Mouse (Mus musculus): ENCODE results near the gene Dnajb8.

Gene Dnajb8

GRCm38 (mm10) chr6:88274623-88275022, 52.6 kb downstream of the Dnajb8 start:
- no peak for TF ChIP-seq GATA4 (IDR thresholded peaks at IDR 0.05; ENCODE audit: insufficient replicate concordance, low read length)

- TF ChIP-seq GATA4 (IDR thresholded peaks at IDR 0.05; ENCODE audit: insufficient replicate concordance, low read length), result no peak
Measured at GRCm38 (mm10) chr6:88276221-88276620, 54.2 kb downstream of the Dnajb8 start.

DNA sequence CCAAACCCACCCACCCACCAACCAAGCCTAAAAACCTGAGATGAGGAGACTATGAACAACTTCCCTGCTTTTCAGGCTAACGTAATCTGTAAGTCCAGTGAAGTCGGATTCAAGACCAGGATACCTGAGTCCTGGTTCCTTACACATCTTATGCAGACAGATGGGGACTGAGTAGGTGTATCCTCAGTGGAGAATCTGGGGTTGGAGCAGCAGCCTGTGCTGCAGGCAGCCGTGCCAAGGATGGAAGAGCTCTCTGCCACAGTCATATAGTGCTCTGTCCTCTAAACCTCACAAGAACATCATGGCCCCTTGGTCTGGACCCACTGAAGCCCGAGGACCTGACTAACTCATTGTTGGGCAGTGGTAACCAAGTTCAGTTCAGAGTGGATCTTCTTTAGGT, 55.2 kb downstream of the Dnajb8 start:
- TF ChIP-seq GATA4 (IDR thresholded peaks at IDR 0.05; ENCODE audit: insufficient replicate concordance, low read length), result no peak

DNA sequence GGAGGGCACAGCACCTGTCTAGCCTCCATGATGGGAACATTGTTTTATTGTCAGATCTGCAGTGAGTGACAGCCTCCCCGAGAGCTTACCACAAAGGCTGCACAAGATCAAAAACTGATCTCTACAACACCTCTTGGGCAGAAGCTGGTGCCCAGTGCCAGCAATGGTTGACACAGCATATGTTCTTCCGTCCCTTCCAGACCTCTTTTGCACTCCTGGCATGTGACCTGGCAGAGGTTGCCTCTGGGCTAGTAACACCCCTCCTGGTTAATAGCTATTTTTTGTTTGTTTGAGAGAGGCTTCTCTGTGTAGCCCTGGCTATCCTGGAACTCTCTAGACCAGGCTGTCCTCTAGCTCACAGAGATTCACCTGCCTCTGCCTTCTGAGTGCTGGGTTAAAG, 56.1 kb downstream of the Dnajb8 start:
- TF ChIP-seq GATA4 (IDR thresholded peaks at IDR 0.05; ENCODE audit: insufficient replicate concordance, low read length), result no peak

DNA sequence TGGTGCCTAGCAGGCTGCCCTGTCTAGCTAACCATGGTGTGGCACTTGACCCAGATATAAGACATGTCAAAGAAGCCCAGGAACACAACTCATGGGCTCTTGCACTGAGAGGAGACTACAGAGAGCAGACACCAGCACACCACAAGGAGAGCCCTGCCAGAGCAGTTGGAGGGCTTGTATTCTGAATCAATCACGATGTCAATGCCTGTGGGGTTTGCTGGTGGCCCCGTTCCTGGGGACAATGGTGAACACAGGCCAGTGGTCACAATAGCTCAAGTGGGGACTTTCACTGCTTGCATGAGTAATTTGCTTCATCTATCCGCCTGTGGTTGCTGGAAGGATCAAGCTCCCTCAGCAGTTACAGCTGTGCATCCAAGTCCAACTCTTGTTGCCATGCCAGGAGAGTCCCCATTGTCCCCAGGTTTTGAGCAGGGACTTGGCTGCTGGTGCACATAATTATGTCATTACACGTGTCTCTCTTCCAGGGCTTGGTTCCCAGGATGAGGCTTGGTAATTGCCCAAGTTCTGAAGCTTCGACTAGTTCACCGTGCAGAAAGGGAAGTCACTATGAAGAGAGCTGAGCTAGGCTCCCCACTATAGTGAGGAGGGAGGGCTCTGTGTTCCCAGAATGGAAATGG, 68.2 kb downstream of the Dnajb8 start:
- no peak for TF ChIP-seq GATA4 (IDR thresholded peaks at IDR 0.05; ENCODE audit: insufficient replicate concordance, low read length)

DNA sequence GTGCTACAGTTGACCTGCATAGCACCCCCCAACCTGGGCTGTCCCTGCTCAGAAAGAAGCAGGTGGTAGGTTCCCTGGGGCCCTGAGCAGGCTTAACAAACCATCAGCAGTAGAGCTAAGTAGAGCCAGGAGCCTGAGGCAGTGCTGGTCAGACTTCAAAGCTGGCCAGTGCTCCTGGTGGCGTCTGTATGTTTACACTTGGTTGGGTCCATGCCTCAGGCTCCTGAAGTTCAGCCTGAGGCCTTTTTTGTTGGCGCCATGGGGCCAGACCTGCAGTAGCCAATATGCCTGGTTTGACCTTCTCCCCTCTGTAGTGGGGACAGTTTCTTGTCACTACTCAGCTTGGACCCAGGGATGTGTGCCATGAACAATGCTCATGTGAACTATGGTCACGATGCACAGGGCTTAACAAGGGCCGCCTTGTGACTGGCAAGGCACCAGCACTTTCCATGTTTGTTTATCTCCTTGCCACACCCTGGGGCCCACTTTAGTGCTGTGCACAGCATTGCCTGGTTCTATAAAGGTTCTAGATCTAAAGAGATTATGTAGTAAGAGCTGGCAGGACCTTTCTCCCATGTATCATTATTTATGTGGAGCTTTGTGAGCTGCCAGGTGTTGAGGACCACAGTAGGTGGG, 70.3 kb downstream of the Dnajb8 start:
- TF ChIP-seq GATA4 (IDR thresholded peaks at IDR 0.05; ENCODE audit: insufficient replicate concordance, low read length), result no peak

DNA sequence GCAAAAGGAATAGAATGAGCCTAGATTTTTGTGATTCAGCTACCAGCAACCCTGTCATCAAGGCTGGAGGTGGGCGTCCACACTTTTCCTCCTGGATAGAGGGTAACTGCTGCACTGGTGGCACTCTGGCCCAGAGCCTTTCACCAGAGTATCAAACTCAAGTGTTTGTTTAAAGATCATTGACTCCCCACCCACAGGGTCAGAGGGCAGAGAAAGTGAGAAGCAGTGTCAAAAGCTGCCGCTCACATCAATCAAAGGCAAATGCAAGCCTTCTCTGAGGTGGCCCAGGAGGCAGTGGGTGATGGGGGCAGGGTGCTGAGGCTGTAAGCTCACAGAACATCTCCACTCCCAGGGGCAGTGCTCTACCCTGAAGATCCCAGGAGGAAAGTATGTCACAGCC, 77.4 kb downstream of the Dnajb8 start:
- no peak for TF ChIP-seq GATA4 (IDR thresholded peaks at IDR 0.05; ENCODE audit: insufficient replicate concordance, low read length)

GRCm38 (mm10) chr6:88301234-88301633, 79.2 kb downstream of the Dnajb8 start:
- no peak for TF ChIP-seq GATA4 (IDR thresholded peaks at IDR 0.05; ENCODE audit: insufficient replicate concordance, low read length)

All from liver, adult (tissue).